Mouse (Mus musculus) liver, embryonic 13.5 days (tissue): ENCODE measurements around the gene Pde4d. TPM values are rescaled to one million over a fixed set of nuclear protein-coding genes. Genes with fewer than 3 reads are reported as not detected.

Source experiments
- ATAC-seq: fragments of 200-750 bp; cut with Nextera tagmentation; 2 replicates; pipeline ENCODE4 v1.8.0; 2017; ENCODE audit warnings: low read depth, mild to moderate bottlenecking, moderate number of reproducible peaks, moderate library complexity
- DNase-seq: peaks from one replicate; pipeline ENCODE4 v3.0.0; 2022
- H3K27ac ChIP-seq: fragments of 300-500 bp; sonication (generic); 2 replicates; pipeline ENCODE4 v1.5.1; 2015; ENCODE audit warnings: moderate library complexity, mild to moderate bottlenecking, inconsistent platforms
- H3K27me3 ChIP-seq: fragments of 300-500 bp; sonication (generic); 2 replicates; pipeline ENCODE4 v1.6.1; 2015; ENCODE audit warnings: mild to moderate bottlenecking, inconsistent platforms
- H3K36me3 ChIP-seq: fragments of 300-500 bp; sonication (generic); 2 replicates; pipeline ENCODE4 v1.6.1; 2015; ENCODE audit warnings: mild to moderate bottlenecking, inconsistent platforms
- H3K4me1 ChIP-seq: fragments of 300-500 bp; sonication (generic); replicated peaks from 2 replicates; pipeline ENCODE4 v1.6.1; 2015; ENCODE audit warnings: inconsistent platforms
- H3K4me2 ChIP-seq: fragments of 300-500 bp; sonication (generic); 2 replicates; pipeline ENCODE4 v1.6.1; 2015; ENCODE audit warnings: inconsistent platforms, mild to moderate bottlenecking, moderate library complexity
- H3K4me3 ChIP-seq: fragments of 300-500 bp; sonication (generic); replicated peaks from 2 replicates; pipeline ENCODE4 v1.5.1; 2015; ENCODE audit warnings: mild to moderate bottlenecking, inconsistent platforms
- H3K9ac ChIP-seq: fragments of 300-500 bp; sonication (generic); 2 replicates; pipeline ENCODE4 v1.6.1; 2015; ENCODE audit warnings: mild to moderate bottlenecking, inconsistent platforms
- H3K9me3 ChIP-seq: fragments of 300-500 bp; sonication (generic); replicated peaks from 2 replicates; pipeline ENCODE4 v1.6.1; 2016; ENCODE audit warnings: inconsistent platforms
- WGBS: fragments of 180-500 bp; shearing (Covaris S2); methylation state at CpG from one replicate; pipeline ENCODE4 v1.1.7; 2015; ENCODE audit not compliant: insufficient replicate concordance; 5-methylcytosine and 5-hydroxymethylcytosine counted together
- polyA plus RNA-seq: library from polyadenylated mRNA; unstranded; fragments of >200 nt; fragmentation: Nextera tagmentation; extraction: Ambion mirVana; gene quantifications from 2 replicates; pipeline ENCODE4 v1.2.1, GENCODE M21; 2015

Pde4d gene
- polyA plus RNA-seq, 1 experiment from 2014 or later, result 11.8 TPM

- Histone ChIP-seq H3K4me3 (no peak overlapping the region), H3K27me3 (no peaks in the 10 kb centered on the region), H3K27ac (no peak overlapping the region), H3K9me3 (no peaks in the 10 kb centered on the region), H3K4me1 (no peaks in the 10 kb centered on the region), H3K9ac (no peak overlapping the region), H3K4me2 (no peak overlapping the region), H3K36me3 (no peaks in the 10 kb centered on the region)
- 62% methylated on average over 1 of the region's 1 CpGs for WGBS
- ATAC-seq, result no peak
- no peak for DNase-seq
Measured at GRCm38 (mm10) chr13:108439012-108439411, 10.7 kb upstream of the Pde4d start.

DNA sequence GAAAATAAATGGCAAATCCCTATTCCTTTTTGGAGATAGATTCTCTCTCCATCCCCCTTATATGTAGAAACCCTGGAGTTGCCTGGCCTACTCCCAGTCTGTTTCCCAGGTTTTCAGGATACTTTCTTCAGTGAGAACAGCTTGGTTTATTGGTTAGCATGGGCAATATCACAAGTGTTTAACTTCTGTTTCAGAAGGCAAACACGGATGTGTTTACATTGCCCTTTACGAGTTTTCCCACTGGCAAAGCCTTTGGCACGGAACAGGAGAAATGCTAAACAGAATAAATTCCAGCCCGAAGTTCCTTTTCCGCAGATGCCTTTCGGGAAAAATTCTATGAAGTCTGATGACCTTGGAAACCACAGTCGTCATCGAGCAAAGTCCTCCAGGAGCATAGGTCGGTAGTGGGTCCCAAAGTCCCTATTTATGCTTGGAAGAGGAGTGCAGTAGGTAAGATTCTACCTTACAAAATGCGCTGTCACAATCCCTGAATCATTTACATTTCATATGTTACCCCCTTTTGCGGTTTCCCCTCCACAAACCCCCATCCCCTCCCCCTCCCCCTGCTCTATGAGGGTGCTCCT is 1.3 kb upstream of the Pde4d start:
- Histone ChIP-seq H3K27ac (no peak overlapping the region), H3K36me3 (no peaks in the 10 kb centered on the region), H3K9ac (no peak overlapping the region), H3K4me1 (peaks cover 17% of the 10 kb centered on the region), H3K9me3 (no peaks in the 10 kb centered on the region), H3K27me3 (no peaks in the 10 kb centered on the region), H3K4me3 (no peak overlapping the region), H3K4me2 (no peak overlapping the region)
- WGBS, result 50% methylated on average over 11 of the region's 11 CpGs
- no peak for ATAC-seq
- no peak for DNase-seq

- no peak overlapping the region for H3K4me2 ChIP-seq
- no peaks in the 10 kb centered on the region for H3K9me3 ChIP-seq
- H3K4me1 ChIP-seq, result peaks cover 17% of the 10 kb centered on the region
- no peaks in the 10 kb centered on the region for H3K36me3 ChIP-seq
- 46% methylated on average over 2 of the region's 2 CpGs for WGBS
- DNase-seq, result no peak
- H3K27me3 ChIP-seq, result no peaks in the 10 kb centered on the region
- H3K4me3 ChIP-seq, result no peak overlapping the region
- H3K27ac ChIP-seq, result no peak overlapping the region
- ATAC-seq, result no peak
- H3K9ac ChIP-seq, result no peak overlapping the region
Measured at GRCm38 (mm10) chr13:108451122-108451521, 1.4 kb downstream of the Pde4d start.

GRCm38 (mm10) chr13:108453064-108453919 is 3.5 kb downstream of the Pde4d start:
- Histone ChIP-seq H3K4me2 (no peak overlapping the region), H3K9ac (no peak overlapping the region), H3K4me1 (peaks cover 17% of the 10 kb centered on the region), H3K9me3 (no peaks in the 10 kb centered on the region), H3K36me3 (no peaks in the 10 kb centered on the region), H3K27ac (no peak overlapping the region), H3K4me3 (no peak overlapping the region), H3K27me3 (no peaks in the 10 kb centered on the region)
- ATAC-seq (no peak), DNase-seq (no peak)
- whole genome bisulfite sequencing, result 28% methylated on average over 6 of the region's 6 CpGs

DNA sequence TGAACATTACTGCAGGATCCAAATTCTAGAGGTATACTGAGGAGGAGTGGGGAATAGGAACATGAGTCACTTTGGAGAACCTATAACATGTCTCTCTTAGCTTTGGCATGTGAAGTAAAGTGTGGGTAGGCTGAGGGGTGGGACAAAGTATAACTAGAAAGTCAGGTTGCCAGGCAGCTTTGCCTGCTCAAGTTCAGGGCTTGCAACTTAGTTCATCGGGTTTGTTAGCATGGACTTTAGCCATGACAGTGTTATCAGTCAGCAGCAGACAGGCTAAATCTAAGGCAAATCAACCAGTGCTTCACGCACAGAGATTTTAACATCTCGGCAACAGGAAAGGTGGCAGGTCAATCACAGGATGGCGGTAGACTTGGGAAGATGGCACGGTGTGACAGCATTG is 12.8 kb downstream of the Pde4d start:
- H3K9me3 ChIP-seq, result no peaks in the 10 kb centered on the region
- H3K4me1 ChIP-seq, result no peaks in the 10 kb centered on the region
- no peaks in the 10 kb centered on the region for H3K27me3 ChIP-seq
- H3K4me3 ChIP-seq, result no peak overlapping the region
- 57% methylated on average over 5 of the region's 5 CpGs for WGBS
- no peaks in the 10 kb centered on the region for H3K36me3 ChIP-seq
- H3K4me2 ChIP-seq, result no peak overlapping the region
- DNase-seq (no peak), ATAC-seq (no peak)
- H3K27ac ChIP-seq, result no peak overlapping the region
- no peak overlapping the region for H3K9ac ChIP-seq

DNA sequence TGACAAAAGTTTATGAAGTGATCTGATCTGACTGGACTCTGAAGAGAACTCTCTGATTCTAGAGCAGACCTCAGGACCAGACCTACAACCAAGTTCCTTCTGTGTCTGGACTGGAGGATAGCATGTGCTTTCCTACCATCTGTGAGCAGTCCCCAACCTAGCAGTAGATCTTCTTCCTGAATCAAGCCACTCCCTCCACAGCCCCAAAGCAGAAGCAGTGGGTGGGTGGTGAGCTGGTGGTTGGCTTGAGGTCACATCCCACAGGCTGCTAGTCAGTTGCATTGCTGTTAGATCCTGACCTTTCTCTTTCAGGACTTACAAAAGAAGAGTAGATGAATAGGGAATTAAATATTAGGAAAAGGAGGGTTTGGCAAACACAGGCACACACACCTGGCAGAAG is 16.0 kb downstream of the Pde4d start:
- ATAC-seq, result no peak
- H3K4me1 ChIP-seq, result no peaks in the 10 kb centered on the region

DNA sequence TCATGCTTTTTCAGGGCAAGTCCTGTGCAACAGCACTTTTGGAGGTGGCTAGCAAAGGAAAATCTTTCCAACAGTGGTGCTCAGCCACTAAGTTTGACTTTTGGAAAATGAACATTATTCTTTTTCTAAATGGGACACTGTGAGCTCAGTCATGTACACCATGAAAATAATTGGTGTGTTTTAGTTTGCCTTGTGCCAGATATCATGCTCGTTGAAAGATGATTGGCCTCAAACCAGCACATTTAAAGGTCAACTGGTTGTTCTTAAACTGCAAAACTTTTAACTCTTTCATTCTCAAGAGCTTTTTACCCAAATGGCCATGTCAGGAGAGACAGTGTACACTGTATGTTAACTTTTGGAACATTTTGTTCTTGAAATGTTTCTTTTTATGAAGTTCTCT is 17.3 kb downstream of the Pde4d start:
- WGBS, result 60% methylated on average over 1 of the region's 1 CpGs
- no peaks in the 10 kb centered on the region for H3K4me1 ChIP-seq

More for the DNA sequence above, 16.0 kb downstream of the Pde4d start:
- H3K9ac ChIP-seq, result no peak overlapping the region
- no peak for DNase-seq
- no peaks in the 10 kb centered on the region for H3K9me3 ChIP-seq
- H3K27ac ChIP-seq, result no peak overlapping the region
- H3K4me2 ChIP-seq, result no peak overlapping the region
- no peaks in the 10 kb centered on the region for H3K27me3 ChIP-seq
- H3K4me3 ChIP-seq, result no peak overlapping the region
- H3K36me3 ChIP-seq, result no peaks in the 10 kb centered on the region

DNA sequence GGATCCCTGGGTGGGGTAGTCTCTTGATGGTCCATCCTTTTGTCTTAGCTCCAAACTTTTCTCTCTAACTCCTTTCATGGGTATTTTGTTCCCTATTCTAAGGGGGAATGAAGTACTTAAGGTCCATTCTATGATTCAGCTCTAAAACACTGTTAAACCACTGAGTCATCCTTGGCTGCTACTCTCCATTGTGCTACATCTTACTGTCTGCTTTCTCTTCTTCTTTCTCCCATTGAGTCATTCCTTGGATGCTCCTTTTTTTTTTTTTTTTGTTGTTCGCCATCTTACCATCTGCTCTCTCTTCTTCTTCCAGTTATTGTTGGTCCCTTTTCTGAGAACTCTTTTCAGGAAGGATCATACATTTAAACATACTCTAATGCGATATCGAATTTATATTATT is 30.7 kb downstream of the Pde4d start:
- 70% methylated on average over 3 of the region's 3 CpGs for WGBS
- ATAC-seq, result no peak
- no peak overlapping the region for H3K4me3 ChIP-seq

More for the DNA sequence above, 17.3 kb downstream of the Pde4d start:
- Histone ChIP-seq H3K27ac (no peak overlapping the region), H3K4me2 (no peak overlapping the region), H3K9ac (no peak overlapping the region), H3K27me3 (no peaks in the 10 kb centered on the region), H3K9me3 (no peaks in the 10 kb centered on the region), H3K4me3 (no peak overlapping the region), H3K36me3 (no peaks in the 10 kb centered on the region)
- DNase-seq (no peak), ATAC-seq (no peak)

DNA sequence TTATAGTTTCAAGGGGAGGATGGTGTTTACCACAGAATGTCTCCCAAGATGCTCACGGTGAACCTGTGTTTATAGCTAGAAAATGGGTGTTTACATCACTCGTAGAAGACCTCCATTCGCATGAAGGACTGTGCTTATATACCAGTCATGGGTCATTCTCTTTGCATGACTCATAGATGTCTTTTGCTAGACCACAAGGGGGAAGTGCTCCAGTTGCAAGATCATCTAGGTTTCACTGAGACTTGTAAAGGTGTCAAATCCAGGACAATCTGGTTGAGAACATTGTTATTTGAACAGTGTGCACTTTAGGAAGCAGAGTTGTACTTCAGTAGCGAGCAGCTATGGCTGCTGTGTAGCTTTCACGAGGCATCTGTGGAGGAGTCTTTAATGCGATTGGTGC is 35.3 kb downstream of the Pde4d start:
- Histone ChIP-seq H3K9me3 (no peaks in the 10 kb centered on the region), H3K4me3 (no peak overlapping the region), H3K9ac (no peak overlapping the region), H3K27ac (no peak overlapping the region), H3K4me1 (no peaks in the 10 kb centered on the region), H3K4me2 (no peak overlapping the region), H3K36me3 (no peaks in the 10 kb centered on the region), H3K27me3 (no peaks in the 10 kb centered on the region)
- ATAC-seq (no peak), DNase-seq (no peak)
- 62% methylated on average over 6 of the region's 6 CpGs for WGBS

More for the DNA sequence above, 30.7 kb downstream of the Pde4d start:
- H3K36me3 ChIP-seq, result no peaks in the 10 kb centered on the region
- no peaks in the 10 kb centered on the region for H3K27me3 ChIP-seq
- DNase-seq, result no peak
- H3K9me3 ChIP-seq, result no peaks in the 10 kb centered on the region
- no peaks in the 10 kb centered on the region for H3K4me1 ChIP-seq
- H3K4me2 ChIP-seq, result no peak overlapping the region
- H3K27ac ChIP-seq, result no peak overlapping the region
- H3K9ac ChIP-seq, result no peak overlapping the region

GRCm38 (mm10) chr13:108487066-108487465 is 37.3 kb downstream of the Pde4d start:
- Histone ChIP-seq H3K27ac (no peak overlapping the region), H3K4me2 (no peak overlapping the region), H3K27me3 (no peaks in the 10 kb centered on the region), H3K36me3 (no peaks in the 10 kb centered on the region), H3K4me1 (no peaks in the 10 kb centered on the region), H3K4me3 (no peak overlapping the region), H3K9ac (no peak overlapping the region), H3K9me3 (no peaks in the 10 kb centered on the region)
- no peak for DNase-seq
- WGBS, result 66% methylated on average over 3 of the region's 3 CpGs
- ATAC-seq, result no peak

- DNase-seq (no peak), ATAC-seq (no peak)
- Histone ChIP-seq H3K4me2 (no peak overlapping the region), H3K9ac (no peak overlapping the region), H3K9me3 (no peaks in the 10 kb centered on the region), H3K27ac (no peak overlapping the region), H3K27me3 (no peaks in the 10 kb centered on the region), H3K4me1 (no peaks in the 10 kb centered on the region), H3K36me3 (no peaks in the 10 kb centered on the region), H3K4me3 (no peak overlapping the region)
Measured at GRCm38 (mm10) chr13:108489825-108490224, 40.1 kb downstream of the Pde4d start.

- DNase-seq (no peak), ATAC-seq (no peak)
- no peak overlapping the region for H3K4me3 ChIP-seq
- H3K27me3 ChIP-seq, result no peaks in the 10 kb centered on the region
- no peak overlapping the region for H3K27ac ChIP-seq
- no peak overlapping the region for H3K4me2 ChIP-seq
- 68% methylated on average over 2 of the region's 2 CpGs for WGBS
- no peaks in the 10 kb centered on the region for H3K9me3 ChIP-seq
- no peak overlapping the region for H3K9ac ChIP-seq
- no peaks in the 10 kb centered on the region for H3K36me3 ChIP-seq
- H3K4me1 ChIP-seq, result no peaks in the 10 kb centered on the region
Measured at GRCm38 (mm10) chr13:108490872-108491271, 41.1 kb downstream of the Pde4d start.
